19 mouse cellular contexts compared by ENCODE assay signal in genomic region chr4:104640617-104641016, GRCm38 (mm10).
DNase-seq lines count a peak whose midpoint lies in the region; ATAC-seq and TF ChIP-seq lines count a peak whose summit lies in the region.
"Had no signal": no experiment of that assay in that cellular context is flagged by ENCODE, and none has a peak within 500 bp of the region (broad histone marks: within the 10 kb centered on the region; RNA-seq: fewer than 3 reads in every experiment).

No protein-coding gene starts in this region.

- peak; percentile 80 for ATAC-seq in hindbrain, embryonic 11.5 days (ENCODE audit: low FRiP score)
- ATAC-seq in hindbrain, embryonic 16.5 days = no peak
- peak; percentile 70 for ATAC-seq in neural tube, embryonic 12.5 days (ENCODE audit: low FRiP score, low read depth)
- no peak for ATAC-seq in neural tube, embryonic 15.5 days (ENCODE audit: low FRiP score)
- ATAC-seq: forebrain, embryonic 13.5 days had no signal

- peak; percentile 19 for DNase-seq in embryo, embryonic 10.5 days (ENCODE audit: low spot score)
- DNase-seq in embryo, embryonic 9.5 days (ENCODE audit: extremely low spot score) = no peak
- peak; percentile 38 for DNase-seq in hindbrain, embryonic 11.5 days (ENCODE audit: low spot score)
- DNase-seq in left cerebral cortex, adult 2 months (ENCODE audit: extremely low spot score in 1 of 2, low spot score in 2 of 2) = no peak
- DNase-seq: adrenal gland, adult 2 months; adrenal gland, postnatal 25 days; B cell, adult 2 months; cerebellum, adult 18-20 months; cerebellum, adult 9-11 months; cerebellum, postnatal 36 days; gastrocnemius, adult 2 months; gastrocnemius, postnatal 25 days had no signal

- H3K4me1 ChIP-seq in hindbrain, embryonic 11.5 days (replicated peaks; ENCODE audit: control insufficient read depth, insufficient read depth, low read length) = no peaks in the 10 kb centered on the region
- H3K4me1 ChIP-seq in hindbrain, embryonic 16.5 days (ENCODE audit: control insufficient read depth, insufficient read depth, low read depth, low read length) = 0 out of 2 replicates have a peak, but pooled peaks cover 3% of the 10 kb centered on the region
- H3K4me1 ChIP-seq in neural tube, embryonic 12.5 days = no peaks in the 10 kb centered on the region
- H3K4me1 ChIP-seq in neural tube, embryonic 15.5 days = no peaks in the 10 kb centered on the region

- H3K27ac ChIP-seq in hindbrain, embryonic 11.5 days (ENCODE audit: low read depth, low read length) = no peak overlapping the region
- H3K27ac ChIP-seq in hindbrain, embryonic 16.5 days (ENCODE audit: low read depth, low read length) = no peak overlapping the region
- H3K27ac ChIP-seq in neural tube, embryonic 12.5 days = no peak overlapping the region
- H3K27ac ChIP-seq in neural tube, embryonic 15.5 days (replicated peaks) = no peak overlapping the region
- no peak overlapping the region for H3K27ac ChIP-seq in left cerebral cortex, adult 2 months
- H3K27ac ChIP-seq: embryonic facial prominence, embryonic 13.5 days; forebrain, embryonic 13.5 days; gastrocnemius, adult 2 months; hindbrain, embryonic 15.5 days had no signal

- no peak overlapping the region for H3K4me3 ChIP-seq in hindbrain, embryonic 11.5 days (ENCODE audit: low read depth, low read length)
- no peak overlapping the region for H3K4me3 ChIP-seq in hindbrain, embryonic 16.5 days (ENCODE audit: low read length)
- no peak overlapping the region for H3K4me3 ChIP-seq in neural tube, embryonic 12.5 days
- H3K4me3 ChIP-seq in neural tube, embryonic 15.5 days (replicated peaks) = no peak overlapping the region
- no peak overlapping the region for H3K4me3 ChIP-seq in left cerebral cortex, adult 2 months
- H3K4me3 ChIP-seq: embryonic facial prominence, embryonic 13.5 days; forebrain, embryonic 13.5 days; gastrocnemius, adult 2 months; heart, embryonic 12.5 days; hindbrain, embryonic 15.5 days had no signal

- H3K9ac ChIP-seq in hindbrain, embryonic 11.5 days (ENCODE audit: low read depth, low read length) = no peak overlapping the region
- H3K9ac ChIP-seq in hindbrain, embryonic 16.5 days (ENCODE audit: low read depth, low read length) = no peak overlapping the region
- H3K9ac ChIP-seq in neural tube, embryonic 12.5 days = no peak overlapping the region
- no peak overlapping the region for H3K9ac ChIP-seq in neural tube, embryonic 15.5 days (replicated peaks)
- H3K9ac ChIP-seq: embryonic facial prominence, embryonic 13.5 days; forebrain, embryonic 13.5 days; heart, embryonic 12.5 days; hindbrain, embryonic 15.5 days had no signal

- intact Hi-C loops in left cerebral cortex, adult 2 months (cut with DNase I) = no loop called here

- H3K27me3 ChIP-seq in hindbrain, embryonic 11.5 days (ENCODE audit: control insufficient read depth, insufficient read depth, low read length) = no peaks in the 10 kb centered on the region
- H3K27me3 ChIP-seq in hindbrain, embryonic 16.5 days (replicated peaks; ENCODE audit: control insufficient read depth, insufficient read depth, low read length) = no peaks in the 10 kb centered on the region
- no peaks in the 10 kb centered on the region for H3K27me3 ChIP-seq in neural tube, embryonic 12.5 days (replicated peaks)
- H3K27me3 ChIP-seq in neural tube, embryonic 15.5 days (replicated peaks) = no peaks in the 10 kb centered on the region
- H3K27me3 ChIP-seq: embryonic facial prominence, embryonic 13.5 days; forebrain, embryonic 13.5 days; heart, embryonic 12.5 days; hindbrain, embryonic 15.5 days had no signal

- TF ChIP-seq CTCF in left cerebral cortex, adult 2 months (IDR thresholded peaks at IDR 0.05) = no peak

- 46% methylated on average over 5 of the region's 5 CpGs for WGBS in hindbrain, embryonic 11.5 days
- 61% methylated on average over 5 of the region's 5 CpGs for WGBS in hindbrain, embryonic 16.5 days
- 55% methylated on average over 5 of the region's 5 CpGs for WGBS in neural tube, embryonic 12.5 days
- WGBS in neural tube, embryonic 15.5 days = 37% methylated on average over 5 of the region's 5 CpGs

- no peak overlapping the region for H3K4me2 ChIP-seq in hindbrain, embryonic 11.5 days (replicated peaks; ENCODE audit: low read depth, low read length)
- no peak overlapping the region for H3K4me2 ChIP-seq in hindbrain, embryonic 16.5 days (ENCODE audit: low read length)
- H3K4me2 ChIP-seq in neural tube, embryonic 12.5 days (replicated peaks) = no peak overlapping the region
- no peak overlapping the region for H3K4me2 ChIP-seq in neural tube, embryonic 15.5 days
- H3K4me2 ChIP-seq: embryonic facial prominence, embryonic 13.5 days; forebrain, embryonic 13.5 days; heart, embryonic 12.5 days; hindbrain, embryonic 15.5 days had no signal

- no peaks in the 10 kb centered on the region for H3K9me3 ChIP-seq in hindbrain, embryonic 11.5 days (ENCODE audit: control insufficient read depth, low read length)
- H3K9me3 ChIP-seq in hindbrain, embryonic 16.5 days (ENCODE audit: control insufficient read depth, low read length) = no peaks in the 10 kb centered on the region
- no peaks in the 10 kb centered on the region for H3K9me3 ChIP-seq in neural tube, embryonic 12.5 days
- H3K9me3 ChIP-seq in neural tube, embryonic 15.5 days (replicated peaks) = no peaks in the 10 kb centered on the region
- H3K9me3 ChIP-seq: embryonic facial prominence, embryonic 13.5 days; forebrain, embryonic 13.5 days; heart, embryonic 12.5 days; hindbrain, embryonic 15.5 days had no signal

- H3K36me3 ChIP-seq in hindbrain, embryonic 11.5 days (ENCODE audit: control insufficient read depth, insufficient read depth, low read length) = no peaks in the 10 kb centered on the region
- H3K36me3 ChIP-seq in hindbrain, embryonic 16.5 days (ENCODE audit: control insufficient read depth, insufficient read depth, low read length) = no peaks in the 10 kb centered on the region
- H3K36me3 ChIP-seq in neural tube, embryonic 12.5 days = no peaks in the 10 kb centered on the region
- no peaks in the 10 kb centered on the region for H3K36me3 ChIP-seq in neural tube, embryonic 15.5 days
- H3K36me3 ChIP-seq: embryonic facial prominence, embryonic 13.5 days; heart, embryonic 12.5 days; hindbrain, embryonic 15.5 days had no signal

Comparison
In these comparisons a context has a peak if more than half of its experiments do, and no peak if none do; other contexts are left out.
1. DNase-seq: peak in embryo, embryonic 10.5 days (single experiment) and hindbrain, embryonic 11.5 days (single experiment); none in embryo, embryonic 9.5 days (single experiment) and left cerebral cortex, adult 2 months (0 of 2).
2. ATAC-seq: peak in hindbrain, embryonic 11.5 days (single experiment) and neural tube, embryonic 12.5 days (single experiment); none in hindbrain, embryonic 16.5 days (single experiment) and neural tube, embryonic 15.5 days (single experiment).